Mouse (Mus musculus): ENCODE data around the gene 9130023H24Rik. TPM values are rescaled to one million over a fixed set of nuclear protein-coding genes. Genes with fewer than 3 reads are reported as not detected.

Gene 9130023H24Rik
- polyA plus RNA-seq (2017; shearing (Covaris generic)): 1 to 10 TPM; 1.4 to 2.4 TPM

DNA sequence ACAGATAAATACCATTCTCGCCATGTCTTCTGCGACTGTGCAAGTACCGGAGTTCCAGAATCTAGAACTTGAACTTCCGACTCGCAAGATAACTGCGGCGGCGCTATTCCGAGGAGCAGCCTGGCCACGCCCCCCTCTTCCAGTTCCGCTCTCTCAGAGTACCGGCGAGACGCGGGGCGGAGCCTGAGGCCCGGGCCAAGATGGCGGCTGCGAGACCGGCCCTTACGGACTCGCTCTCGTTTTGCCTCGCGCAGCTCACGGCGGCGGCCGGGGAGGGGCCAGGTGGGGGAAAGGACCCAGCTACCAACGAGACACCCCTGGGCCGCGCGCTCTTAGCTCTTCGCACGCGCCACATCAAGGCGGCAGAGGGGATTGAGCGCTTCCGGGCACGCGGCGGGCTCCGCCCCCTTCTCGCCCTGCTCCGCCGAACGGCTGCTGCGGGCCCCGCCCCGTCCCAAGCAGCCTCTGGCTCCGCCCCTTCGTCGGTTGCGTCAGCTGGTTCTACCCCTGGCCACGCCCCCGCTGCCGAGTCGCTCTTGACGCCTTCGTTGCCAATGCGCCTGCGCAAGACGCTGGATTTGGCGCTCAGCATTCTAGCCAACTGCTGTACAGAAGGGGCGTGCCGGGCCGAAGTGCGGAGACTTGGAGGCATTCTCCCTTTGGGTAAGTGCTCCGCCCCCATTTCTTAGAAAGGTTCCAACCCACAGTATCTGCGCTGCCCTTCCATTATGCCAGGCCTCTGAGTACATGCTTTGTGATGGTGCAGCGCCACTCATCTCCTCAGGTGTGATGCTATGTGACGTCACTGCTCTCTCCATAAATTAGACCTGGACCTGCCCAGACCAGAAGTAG is at the start of gene 9130023H24Rik:
Gene 9130023H24Rik, minus strand, starts transcription at position 105 of the 852 bp plus-strand sequence.

DNA sequence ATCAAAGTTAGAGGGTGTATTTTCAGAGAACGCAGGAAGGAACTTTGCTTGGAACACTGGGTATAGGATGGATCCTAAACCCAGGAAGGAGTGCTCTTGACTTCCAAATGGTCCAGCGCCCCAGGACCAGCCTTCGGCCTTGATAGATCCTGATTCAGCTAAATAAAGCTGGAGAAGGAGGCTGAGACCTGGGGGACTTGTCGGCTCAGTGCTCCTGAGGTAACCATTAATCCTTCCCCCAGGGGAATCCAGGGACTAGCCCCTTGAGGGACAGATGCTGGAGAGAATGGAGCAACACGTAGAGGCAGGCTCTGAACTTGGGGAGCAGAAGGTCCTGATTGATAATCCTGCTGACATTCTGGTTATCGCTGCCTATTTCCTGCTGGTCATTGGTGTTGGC is 27.6 kb upstream of the 9130023H24Rik start, which contains the start of gene Slc5a2:
Gene Slc5a2, plus strand, starts transcription at position 247 of the 400 bp plus-strand sequence.

DNA sequence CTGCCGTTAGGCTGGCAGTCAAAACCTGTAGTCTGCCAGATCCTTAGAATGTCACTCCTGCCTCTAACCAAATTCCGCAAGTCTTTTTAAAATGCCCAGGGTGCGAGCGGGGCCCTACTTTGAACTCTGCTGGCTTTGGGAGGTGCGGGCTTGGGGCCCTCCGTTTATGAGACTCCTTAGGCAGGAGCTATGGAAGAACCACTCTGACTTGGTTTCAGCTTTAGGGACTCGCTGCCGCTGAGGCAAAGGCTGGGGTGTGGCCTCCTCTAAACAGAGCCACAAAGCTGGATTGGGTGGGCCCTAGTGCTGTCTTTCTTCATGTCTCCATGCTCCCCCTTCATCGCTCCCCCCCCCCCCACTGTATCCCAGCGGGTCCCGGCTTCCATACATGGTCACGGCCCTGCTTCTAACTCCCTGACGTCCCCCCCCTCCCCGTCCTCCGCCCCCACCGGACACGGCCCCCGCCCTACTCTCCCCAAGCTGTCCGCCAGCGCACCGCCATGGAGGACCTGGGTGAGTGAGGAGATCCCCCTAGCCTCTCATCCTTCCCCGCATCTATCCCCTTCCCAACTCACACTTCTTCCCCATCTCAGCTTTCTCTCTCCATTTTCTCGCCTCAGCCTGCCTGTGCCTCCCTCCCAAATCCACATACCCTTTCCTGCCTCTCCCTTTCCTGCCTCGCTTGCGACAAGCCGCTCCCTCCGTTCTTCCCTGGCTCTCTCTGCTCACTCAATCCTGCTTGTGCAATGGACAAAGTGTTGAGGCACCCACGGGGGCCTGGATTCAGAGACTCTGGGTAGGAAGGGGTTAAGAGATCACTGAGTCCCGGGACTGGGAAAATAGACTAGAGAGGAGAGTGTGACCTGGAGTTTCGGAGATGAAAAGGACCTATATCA is 8.9 kb upstream of the 9130023H24Rik start, which contains the start of gene Tgfb1i1:
Gene Tgfb1i1, plus strand, starts transcription at position 317 of the 896 bp plus-strand sequence.

DNA sequence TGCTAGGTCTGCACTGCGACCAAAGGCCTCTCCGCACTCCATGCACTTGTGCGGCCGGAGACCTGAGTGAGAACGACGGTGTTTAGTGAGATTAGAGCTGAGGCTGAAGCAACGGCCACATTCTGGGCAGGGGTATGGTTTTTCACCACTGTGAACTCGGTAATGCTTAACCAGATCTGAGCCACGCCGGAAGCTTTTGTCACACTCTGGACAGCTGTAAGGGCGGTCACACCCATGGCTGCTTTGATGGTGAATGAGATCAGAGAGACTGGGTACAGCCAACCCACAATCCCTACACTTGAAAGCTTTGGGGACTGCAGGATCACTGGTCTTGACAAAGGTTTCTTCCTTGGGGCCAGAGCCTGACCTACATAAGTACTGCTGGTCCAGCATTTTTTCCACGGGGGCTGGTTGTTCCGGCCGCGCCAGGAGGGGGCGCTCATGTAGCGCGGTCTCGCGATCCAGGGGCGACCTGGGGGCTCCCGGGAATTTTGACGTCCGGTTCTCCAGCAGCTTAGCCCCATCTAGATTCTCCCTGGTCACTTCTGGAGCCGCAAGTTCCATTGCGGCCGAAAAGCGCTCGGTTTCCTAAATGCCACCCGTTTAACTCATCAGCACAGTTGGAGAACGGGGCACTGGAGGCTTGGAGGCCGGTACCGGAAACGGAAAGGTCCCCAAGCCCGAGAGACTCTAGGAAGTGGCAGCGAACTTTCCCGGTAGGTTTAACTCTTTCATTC is 807 bp downstream of the 9130023H24Rik start, which contains the start of gene Armc5:
Gene Armc5, plus strand, starts transcription at position 487 of the 737 bp plus-strand sequence.

DNA sequence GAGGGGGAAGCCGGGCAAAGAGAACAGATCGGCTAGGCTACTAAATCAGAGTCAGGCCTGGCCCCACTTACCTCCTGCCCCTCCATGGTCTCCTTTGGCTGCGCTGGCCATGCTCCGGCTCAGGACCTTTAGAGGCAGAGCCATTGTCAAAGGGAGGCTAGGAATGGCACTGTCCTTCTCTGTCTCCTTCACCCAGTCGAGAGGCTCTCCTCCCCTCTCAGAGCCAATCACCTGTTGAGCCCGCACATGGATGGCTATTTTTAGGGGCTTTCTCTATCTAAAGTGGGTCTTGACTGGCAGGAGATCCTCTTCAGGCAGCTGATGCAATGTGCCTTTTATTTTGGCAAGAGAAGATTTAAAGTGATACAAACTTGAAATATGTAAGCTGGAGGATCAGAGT is 31.7 kb downstream of the 9130023H24Rik start, which contains the start of gene Cox6a2:
Gene Cox6a2, minus strand, starts transcription at position 236 of the 400 bp plus-strand sequence.

Other genes starting within 250 kb of the 9130023H24Rik start
- 100 to 1,000 TPM; 420 to 581 TPM for gene Pycard, start 244.2 kb downstream of the 9130023H24Rik start, polyA plus RNA-seq (2017; shearing (Covaris generic))
- under 1 TPM in 1 of 2 experiments, not detected in 1; 0.16 TPM for gene Trim72, start 234.1 kb downstream of the 9130023H24Rik start, polyA plus RNA-seq (2017; shearing (Covaris generic))
- gene Itgam, start 175.4 kb downstream of the 9130023H24Rik start, polyA plus RNA-seq (2017; shearing (Covaris generic)): 1 to 10 TPM in 1 of 2 experiments, under 1 TPM in 1; 0.98 to 5.7 TPM
- gene Gm49368, start 175.3 kb downstream of the 9130023H24Rik start, polyA plus RNA-seq (2017; shearing (Covaris generic)): under 1 TPM in 1 of 2 experiments, not detected in 1; 0.64 TPM
- 1 to 10 TPM in 1 of 2 experiments, not detected in 1; 1.1 TPM for gene Itgax, start 108.5 kb downstream of the 9130023H24Rik start, polyA plus RNA-seq (2017; shearing (Covaris generic))
- gene Itgad, start 83.7 kb downstream of the 9130023H24Rik start, polyA plus RNA-seq (2017; shearing (Covaris generic)): 1 to 10 TPM; 1.6 to 2.9 TPM
- gene Cox6a2, start 31.6 kb downstream of the 9130023H24Rik start, polyA plus RNA-seq (2017; shearing (Covaris generic)): under 1 TPM in 1 of 2 experiments, not detected in 1; 0.24 TPM
- 10 to 100 TPM; 16.1 to 23.5 TPM for gene Armc5, start 689 bp downstream of the 9130023H24Rik start, polyA plus RNA-seq (2017; shearing (Covaris generic))
- gene Tgfb1i1, start 8.8 kb upstream of the 9130023H24Rik start, polyA plus RNA-seq (2017; shearing (Covaris generic)): under 1 TPM; 0.45 to 0.53 TPM
- under 1 TPM in 1 of 2 experiments, not detected in 1; 0.24 TPM for gene Slc5a2, start 27.6 kb upstream of the 9130023H24Rik start, polyA plus RNA-seq (2017; shearing (Covaris generic))
- 10 to 100 TPM; 15.9 to 18.8 TPM for gene BC017158, start 60.1 kb upstream of the 9130023H24Rik start, polyA plus RNA-seq (2017; shearing (Covaris generic))
- gene Rgs10, start 180.7 kb upstream of the 9130023H24Rik start, polyA plus RNA-seq (2017; shearing (Covaris generic)): 100 to 1,000 TPM; 284 to 360 TPM
- 10 to 100 TPM; 44.8 to 46.5 TPM for gene Tial1, start 223.7 kb upstream of the 9130023H24Rik start, polyA plus RNA-seq (2017; shearing (Covaris generic))